Mouse (Mus musculus): ENCODE data around the gene Dync1h1. TPM values are rescaled to one million over a fixed set of nuclear protein-coding genes. Genes with fewer than 3 reads are reported as not detected.
A peak's percentile ranks its signal among the peaks of the same experiment; 100 is the strongest.

Gene Dync1h1
- total RNA-seq (2021) = 10 to 100 TPM; 60.4 to 63.9 TPM
- long read RNA-seq, experiment 1, partial matches to known transcripts = 14 of 14 reads
- long read RNA-seq, experiment 1, other reads (novel, unspliced or antisense) = 0 of 14 reads
- long read RNA-seq, experiment 2, partial matches to known transcripts = 19 of 20 reads
- long read RNA-seq, experiment 2, other reads (novel, unspliced or antisense) = 1 of 20 reads

- DNase-seq = peak; percentile 84 to 91
- intact Hi-C loops (cut with DNase I) = no loop called here
Measured at GRCm38 (mm10) chr12:110601241-110602218, at the start of gene Dync1h1. Gene Dync1h1, plus strand, starts transcription at chr12:110601452.

GRCm38 (mm10) chr12:110552113-110552512, 49.1 kb upstream of the Dync1h1 start:
- intact Hi-C loops (cut with DNase I) = loop anchor here (5.0 kb wide), 1 partner anchor 70 kb away; no protein-coding TSS in a partner anchor
- DNase-seq = no peak

GRCm38 (mm10) chr12:110553362-110553761, 47.9 kb upstream of the Dync1h1 start:
- DNase-seq = no peak
- intact Hi-C loops (cut with DNase I) = loop anchor here (5.0 kb wide), 1 partner anchor 71 kb away; no protein-coding TSS in a partner anchor

GRCm38 (mm10) chr12:110555536-110556240, 45.6 kb upstream of the Dync1h1 start:
- no peak for DNase-seq
- intact Hi-C loops (cut with DNase I) = no loop called here

- DNase-seq = peak; percentile 23 to 29
- intact Hi-C loops (cut with DNase I) = no loop called here
Measured at GRCm38 (mm10) chr12:110556861-110557628, 44.2 kb upstream of the Dync1h1 start.

GRCm38 (mm10) chr12:110558175-110558574, 43.1 kb upstream of the Dync1h1 start:
- intact Hi-C loops (cut with DNase I) = no loop called here
- no peak for DNase-seq

- intact Hi-C loops (cut with DNase I) = no loop called here
- DNase-seq = no peak
Measured at GRCm38 (mm10) chr12:110563383-110563782, 37.9 kb upstream of the Dync1h1 start.

- DNase-seq = no peak
- intact Hi-C loops (cut with DNase I) = no loop called here
Measured at GRCm38 (mm10) chr12:110564848-110565247, 36.4 kb upstream of the Dync1h1 start.

- intact Hi-C loops (cut with DNase I) = no loop called here
- no peak for DNase-seq
Measured at GRCm38 (mm10) chr12:110566366-110566765, 34.9 kb upstream of the Dync1h1 start.

GRCm38 (mm10) chr12:110571050-110571449, 30.2 kb upstream of the Dync1h1 start:
- intact Hi-C loops (cut with DNase I) = no loop called here
- DNase-seq = no peak

- no peak for DNase-seq
- intact Hi-C loops (cut with DNase I) = no loop called here
Measured at GRCm38 (mm10) chr12:110572351-110572750, 28.9 kb upstream of the Dync1h1 start.

- DNase-seq = no peak
- intact Hi-C loops (cut with DNase I) = no loop called here
Measured at GRCm38 (mm10) chr12:110573635-110574034, 27.6 kb upstream of the Dync1h1 start.

- intact Hi-C loops (cut with DNase I) = loop anchor here (5.0 kb wide), 1 partner anchor 114 kb away; no protein-coding TSS in a partner anchor
- no peak for DNase-seq
Measured at GRCm38 (mm10) chr12:110575926-110576325, 25.3 kb upstream of the Dync1h1 start.

- intact Hi-C loops (cut with DNase I) = loop anchor here (5.0 kb wide), 1 partner anchor 116 kb away; no protein-coding TSS in a partner anchor
- DNase-seq = no peak
Measured at GRCm38 (mm10) chr12:110578333-110578732, 22.9 kb upstream of the Dync1h1 start.

- no peak for DNase-seq
- intact Hi-C loops (cut with DNase I) = no loop called here
Measured at GRCm38 (mm10) chr12:110588622-110589021, 12.6 kb upstream of the Dync1h1 start.

GRCm38 (mm10) chr12:110590804-110591259, 10.4 kb upstream of the Dync1h1 start:
- intact Hi-C loops (cut with DNase I) = loop anchor here (5.0 kb wide), 1 partner anchor 139 kb away; no protein-coding TSS in a partner anchor

GRCm38 (mm10) chr12:110591260-110591883, 9.9 kb upstream of the Dync1h1 start:
- DNase-seq = peak; percentile 96

More at GRCm38 (mm10) chr12:110590804-110591259, 10.4 kb upstream of the Dync1h1 start:
- no peak for DNase-seq

GRCm38 (mm10) chr12:110598527-110598926, 2.7 kb upstream of the Dync1h1 start:
- DNase-seq = peak; percentile 38 to 45
- intact Hi-C loops (cut with DNase I) = loop anchor here (1.0 to 2.0 kb wide), 2 partner anchors 104 to 245 kb away; partner anchors contain the start of gene Hsp90aa1

More at GRCm38 (mm10) chr12:110591260-110591883, 9.9 kb upstream of the Dync1h1 start:
- intact Hi-C loops (cut with DNase I) = loop anchor here (5.0 kb wide), 1 partner anchor 139 kb away; no protein-coding TSS in a partner anchor

- intact Hi-C loops (cut with DNase I) = loop anchor here (2.0 kb wide), 1 partner anchor 103 kb away; the partner anchor contains the start of gene Hsp90aa1
- DNase-seq = no peak
Measured at GRCm38 (mm10) chr12:110599791-110600190, 1.5 kb upstream of the Dync1h1 start.

Data from gastrocnemius, postnatal 36 days (tissue).